Mouse (Mus musculus) liver, embryonic 15.5 days (tissue): ENCODE data around the gene Vat1l. TPM values are rescaled to one million over a fixed set of nuclear protein-coding genes. Genes with fewer than 3 reads are reported as not detected.

ENCODE experiments used
- ATAC-seq: fragments of 200-750 bp; cut with Nextera tagmentation; 2 replicates; pipeline ENCODE4 v1.8.0; 2017; ENCODE audit warnings: moderate number of reproducible peaks, mild to moderate bottlenecking, moderate library complexity; ENCODE audit not compliant: insufficient read depth
- H3K27ac ChIP-seq: fragments of 300-500 bp; sonication (generic); replicated peaks from 2 replicates; pipeline ENCODE4 v1.5.1; 2015; ENCODE audit warnings: mild to moderate bottlenecking, inconsistent platforms
- H3K27me3 ChIP-seq: fragments of 300-500 bp; sonication (generic); 2 replicates; pipeline ENCODE4 v1.6.1; 2015; ENCODE audit warnings: mild to moderate bottlenecking, inconsistent platforms
- H3K36me3 ChIP-seq: fragments of 300-500 bp; sonication (generic); replicated peaks from 2 replicates; pipeline ENCODE4 v1.6.1; 2015; ENCODE audit warnings: moderate library complexity, mild to moderate bottlenecking, inconsistent platforms
- H3K4me1 ChIP-seq: fragments of 300-500 bp; sonication (generic); replicated peaks from 2 replicates; pipeline ENCODE4 v1.6.1; 2015; ENCODE audit warnings: inconsistent platforms
- H3K4me2 ChIP-seq: fragments of 300-500 bp; sonication (generic); 2 replicates; pipeline ENCODE4 v1.6.1; 2015; ENCODE audit warnings: moderate library complexity, mild to moderate bottlenecking, inconsistent platforms
- H3K4me3 ChIP-seq: fragments of 300-500 bp; sonication (generic); replicated peaks from 2 replicates; pipeline ENCODE4 v1.5.1; 2015; ENCODE audit warnings: mild to moderate bottlenecking, inconsistent platforms
- H3K9ac ChIP-seq: fragments of 300-500 bp; sonication (generic); 2 replicates; pipeline ENCODE4 v1.6.1; 2015; ENCODE audit warnings: moderate library complexity, mild to moderate bottlenecking, inconsistent platforms
- H3K9me3 ChIP-seq: fragments of 300-500 bp; sonication (generic); replicated peaks from 2 replicates; pipeline ENCODE4 v1.6.1; 2016; ENCODE audit warnings: inconsistent platforms
- WGBS: fragments of 180-500 bp; shearing (Covaris S2); methylation state at CpG from one replicate; pipeline ENCODE4 v1.1.7; 2015; ENCODE audit warnings: mixed read lengths; ENCODE audit not compliant: insufficient replicate concordance; 5-methylcytosine and 5-hydroxymethylcytosine counted together
- polyA plus RNA-seq: library from polyadenylated mRNA; unstranded; fragments of >200 nt; fragmentation: Nextera tagmentation; extraction: Ambion mirVana; gene quantifications from 2 replicates; pipeline ENCODE4 v1.2.1, GENCODE M21; 2015

The Vat1l gene
- polyA plus RNA-seq, 1 experiment from 2014 or later, result 0.02 TPM

- no peak overlapping the region for H3K4me2 ChIP-seq
- 68% methylated on average over 3 of the region's 3 CpGs for WGBS
- no peak overlapping the region for H3K27ac ChIP-seq
- no peak overlapping the region for H3K9ac ChIP-seq
- no peaks in the 10 kb centered on the region for H3K9me3 ChIP-seq
- no peak overlapping the region for H3K4me3 ChIP-seq
- no peaks in the 10 kb centered on the region for H3K36me3 ChIP-seq
- no peaks in the 10 kb centered on the region for H3K4me1 ChIP-seq
- H3K27me3 ChIP-seq, result no peaks in the 10 kb centered on the region
- no peak for ATAC-seq
Measured at GRCm38 (mm10) chr8:114220779-114221178, 15.4 kb downstream of the Vat1l start.

- H3K4me1 ChIP-seq, result no peaks in the 10 kb centered on the region
- H3K36me3 ChIP-seq, result no peaks in the 10 kb centered on the region
- 75% methylated on average over 2 of the region's 2 CpGs for WGBS
- H3K4me2 ChIP-seq, result no peak overlapping the region
- no peaks in the 10 kb centered on the region for H3K9me3 ChIP-seq
- no peak for ATAC-seq
- H3K9ac ChIP-seq, result no peak overlapping the region
- no peaks in the 10 kb centered on the region for H3K27me3 ChIP-seq
- H3K27ac ChIP-seq, result no peak overlapping the region
- no peak overlapping the region for H3K4me3 ChIP-seq
Measured at GRCm38 (mm10) chr8:114222001-114222400, 16.6 kb downstream of the Vat1l start.

- no peak for ATAC-seq
- Histone ChIP-seq H3K27me3 (no peaks in the 10 kb centered on the region), H3K27ac (no peak overlapping the region), H3K4me3 (no peak overlapping the region), H3K9ac (no peak overlapping the region), H3K4me2 (no peak overlapping the region), H3K9me3 (no peaks in the 10 kb centered on the region), H3K36me3 (no peaks in the 10 kb centered on the region), H3K4me1 (no peaks in the 10 kb centered on the region)
- WGBS, result 59% methylated on average over 2 of the region's 2 CpGs
Measured at GRCm38 (mm10) chr8:114224001-114224400, 18.6 kb downstream of the Vat1l start.

- 55% methylated on average over 3 of the region's 3 CpGs for WGBS
- H3K27me3 ChIP-seq, result no peaks in the 10 kb centered on the region
- H3K4me2 ChIP-seq, result no peak overlapping the region
- no peaks in the 10 kb centered on the region for H3K9me3 ChIP-seq
- H3K4me1 ChIP-seq, result no peaks in the 10 kb centered on the region
- H3K4me3 ChIP-seq, result no peak overlapping the region
- H3K27ac ChIP-seq, result no peak overlapping the region
- H3K36me3 ChIP-seq, result no peaks in the 10 kb centered on the region
- H3K9ac ChIP-seq, result no peak overlapping the region
- no peak for ATAC-seq
Measured at GRCm38 (mm10) chr8:114251321-114252065, 46.1 kb downstream of the Vat1l start.

GRCm38 (mm10) chr8:114258685-114259084 is 53.3 kb downstream of the Vat1l start:
- 64% methylated on average over 4 of the region's 4 CpGs for WGBS
- no peak overlapping the region for H3K4me3 ChIP-seq
- H3K9ac ChIP-seq, result no peak overlapping the region
- H3K36me3 ChIP-seq, result no peaks in the 10 kb centered on the region
- H3K9me3 ChIP-seq, result no peaks in the 10 kb centered on the region
- no peaks in the 10 kb centered on the region for H3K27me3 ChIP-seq
- ATAC-seq, result no peak
- no peak overlapping the region for H3K27ac ChIP-seq
- H3K4me2 ChIP-seq, result no peak overlapping the region
- H3K4me1 ChIP-seq, result no peaks in the 10 kb centered on the region

GRCm38 (mm10) chr8:114259713-114260355 is 54.4 kb downstream of the Vat1l start:
- no peaks in the 10 kb centered on the region for H3K4me1 ChIP-seq
- ATAC-seq, result no peak
- H3K4me3 ChIP-seq, result no peak overlapping the region
- H3K9ac ChIP-seq, result no peak overlapping the region
- no peak overlapping the region for H3K27ac ChIP-seq
- no peaks in the 10 kb centered on the region for H3K9me3 ChIP-seq
- no peak overlapping the region for H3K4me2 ChIP-seq
- H3K27me3 ChIP-seq, result no peaks in the 10 kb centered on the region
- H3K36me3 ChIP-seq, result no peaks in the 10 kb centered on the region
- WGBS, result 57% methylated on average over 5 of the region's 5 CpGs

GRCm38 (mm10) chr8:114262331-114262730 is 56.9 kb downstream of the Vat1l start:
- Histone ChIP-seq H3K27me3 (no peaks in the 10 kb centered on the region), H3K9me3 (no peaks in the 10 kb centered on the region), H3K4me1 (no peaks in the 10 kb centered on the region), H3K27ac (no peak overlapping the region), H3K9ac (no peak overlapping the region), H3K4me2 (no peak overlapping the region), H3K36me3 (no peaks in the 10 kb centered on the region), H3K4me3 (no peak overlapping the region)
- no peak for ATAC-seq
- 18% methylated on average over 2 of the region's 2 CpGs for WGBS

GRCm38 (mm10) chr8:114274558-114274957 is 69.1 kb downstream of the Vat1l start:
- H3K27me3 ChIP-seq, result no peaks in the 10 kb centered on the region
- H3K4me2 ChIP-seq, result no peak overlapping the region
- ATAC-seq, result no peak
- H3K36me3 ChIP-seq, result no peaks in the 10 kb centered on the region
- no peak overlapping the region for H3K9ac ChIP-seq
- 66% methylated on average over 8 of the region's 8 CpGs for WGBS
- H3K27ac ChIP-seq, result no peak overlapping the region
- no peak overlapping the region for H3K4me3 ChIP-seq
- H3K9me3 ChIP-seq, result no peaks in the 10 kb centered on the region
- no peaks in the 10 kb centered on the region for H3K4me1 ChIP-seq

GRCm38 (mm10) chr8:114281101-114281500 is 75.7 kb downstream of the Vat1l start:
- H3K9ac ChIP-seq, result no peak overlapping the region
- ATAC-seq, result no peak

GRCm38 (mm10) chr8:114294889-114295748 is 89.7 kb downstream of the Vat1l start:
- no peaks in the 10 kb centered on the region for H3K27me3 ChIP-seq
- no peaks in the 10 kb centered on the region for H3K9me3 ChIP-seq
- no peak for ATAC-seq
- no peaks in the 10 kb centered on the region for H3K36me3 ChIP-seq
- no peak overlapping the region for H3K4me3 ChIP-seq
- WGBS, result 64% methylated on average over 11 of the region's 11 CpGs
- H3K9ac ChIP-seq, result no peak overlapping the region
- no peaks in the 10 kb centered on the region for H3K4me1 ChIP-seq
- H3K4me2 ChIP-seq, result no peak overlapping the region
- H3K27ac ChIP-seq, result no peak overlapping the region

More at GRCm38 (mm10) chr8:114281101-114281500, 75.7 kb downstream of the Vat1l start:
- H3K27ac ChIP-seq, result no peak overlapping the region
- no peaks in the 10 kb centered on the region for H3K27me3 ChIP-seq
- no peaks in the 10 kb centered on the region for H3K9me3 ChIP-seq
- no peaks in the 10 kb centered on the region for H3K36me3 ChIP-seq
- WGBS, result 31% methylated on average over 1 of the region's 1 CpGs
- H3K4me3 ChIP-seq, result no peak overlapping the region
- no peaks in the 10 kb centered on the region for H3K4me1 ChIP-seq
- H3K4me2 ChIP-seq, result no peak overlapping the region

GRCm38 (mm10) chr8:114295749-114296067 is 90.3 kb downstream of the Vat1l start:
- ATAC-seq, result no peak
- H3K27ac ChIP-seq, result no peak overlapping the region
- H3K4me1 ChIP-seq, result no peaks in the 10 kb centered on the region
- H3K4me3 ChIP-seq, result no peak overlapping the region
- WGBS, result 63% methylated on average over 3 of the region's 3 CpGs
- H3K9ac ChIP-seq, result no peak overlapping the region
- no peak overlapping the region for H3K4me2 ChIP-seq
- H3K27me3 ChIP-seq, result no peaks in the 10 kb centered on the region
- H3K9me3 ChIP-seq, result no peaks in the 10 kb centered on the region
- no peaks in the 10 kb centered on the region for H3K36me3 ChIP-seq
